Mouse (Mus musculus): ENCODE data around the gene Ttc21b. TPM values are rescaled to one million over a fixed set of nuclear protein-coding genes. Genes with fewer than 3 reads are reported as not detected.
A peak's percentile ranks its signal among the peaks of the same experiment; 100 is the strongest.
"Not testable (repeated sequence)": the region's sequence is repeated elsewhere in the genome, so short reads cannot be mapped to it uniquely, and the experiment has no call there.

Ttc21b gene
- polyA plus RNA-seq, 1 experiment: 12.8 TPM

DNA sequence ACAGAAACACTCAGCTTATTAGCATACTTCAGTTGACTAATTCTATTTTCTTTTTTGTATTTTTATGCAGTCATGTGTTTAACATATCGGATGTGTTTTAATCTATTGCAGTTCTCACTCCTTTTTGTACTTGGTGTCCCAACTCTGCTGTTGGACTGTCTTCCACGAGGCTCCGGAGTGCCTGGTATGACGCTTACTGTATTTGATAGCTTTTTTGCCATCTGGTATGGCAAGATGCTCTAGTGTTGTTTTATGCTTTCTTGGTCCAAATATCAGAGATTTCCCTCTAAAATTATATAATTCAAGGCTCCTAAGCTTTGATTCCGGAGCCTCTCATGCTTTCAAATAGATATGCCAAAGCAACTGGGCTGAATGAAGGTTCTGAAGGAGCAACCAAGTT lies 66.3 kb downstream of the Ttc21b start:
- TF ChIP-seq CTCF (IDR thresholded peaks at IDR 0.05; ENCODE audit: borderline replicate concordance, extremely low read depth, insufficient read depth, insufficient read length): no peak
- no peak for TF ChIP-seq POLR2A (IDR thresholded peaks at IDR 0.05; ENCODE audit: borderline replicate concordance, extremely low read depth, insufficient read depth, insufficient read length, poor library complexity, severe bottlenecking)
- DNase-seq (ENCODE audit: low read depth): peak; percentile 27

DNA sequence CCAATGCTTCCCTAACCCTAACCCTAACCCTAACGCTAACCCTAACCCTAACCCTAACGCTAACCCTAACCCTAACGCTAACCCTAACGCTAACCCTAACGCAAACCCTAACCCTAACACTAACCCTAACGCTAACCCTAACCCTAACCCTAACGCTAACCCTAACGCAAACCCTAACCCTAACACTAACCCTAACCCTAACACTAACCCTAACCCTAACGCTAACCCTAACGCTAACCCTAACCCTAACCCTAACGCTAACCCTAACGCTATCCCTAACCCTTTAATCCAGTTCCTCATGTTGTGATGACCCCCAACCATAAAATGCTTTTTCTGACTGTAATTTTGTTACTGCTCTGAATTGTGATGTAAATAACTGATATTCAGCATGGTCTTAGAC lies 67.2 kb downstream of the Ttc21b start:
- DNase-seq (ENCODE audit: low read depth): not testable (repeated sequence)

DNA sequence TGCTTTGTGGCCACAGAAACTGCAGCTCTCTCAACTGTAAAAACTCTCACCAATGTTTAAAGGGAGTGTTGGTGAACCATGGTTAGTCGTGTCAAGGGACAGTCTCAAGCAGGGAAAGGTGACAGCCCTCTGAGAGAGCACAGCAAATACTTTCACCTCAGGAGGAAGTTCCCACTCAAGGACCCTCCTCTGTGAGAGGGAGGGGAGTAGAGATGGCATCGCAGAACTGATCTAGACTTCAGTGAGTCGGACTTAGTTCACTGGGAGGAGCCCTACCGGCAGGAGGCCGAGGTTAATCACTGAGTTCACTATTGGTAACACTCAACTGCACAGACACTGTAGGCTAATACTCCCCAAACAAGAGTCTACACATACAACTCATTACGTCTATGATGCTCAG lies 68.9 kb downstream of the Ttc21b start:
- TF ChIP-seq CTCF (IDR thresholded peaks at IDR 0.05; ENCODE audit: borderline replicate concordance, extremely low read depth, insufficient read depth, insufficient read length) (no peak), POLR2A (IDR thresholded peaks at IDR 0.05; ENCODE audit: borderline replicate concordance, extremely low read depth, insufficient read depth, insufficient read length, poor library complexity, severe bottlenecking) (no peak)
- DNase-seq (ENCODE audit: low read depth): no peak

DNA sequence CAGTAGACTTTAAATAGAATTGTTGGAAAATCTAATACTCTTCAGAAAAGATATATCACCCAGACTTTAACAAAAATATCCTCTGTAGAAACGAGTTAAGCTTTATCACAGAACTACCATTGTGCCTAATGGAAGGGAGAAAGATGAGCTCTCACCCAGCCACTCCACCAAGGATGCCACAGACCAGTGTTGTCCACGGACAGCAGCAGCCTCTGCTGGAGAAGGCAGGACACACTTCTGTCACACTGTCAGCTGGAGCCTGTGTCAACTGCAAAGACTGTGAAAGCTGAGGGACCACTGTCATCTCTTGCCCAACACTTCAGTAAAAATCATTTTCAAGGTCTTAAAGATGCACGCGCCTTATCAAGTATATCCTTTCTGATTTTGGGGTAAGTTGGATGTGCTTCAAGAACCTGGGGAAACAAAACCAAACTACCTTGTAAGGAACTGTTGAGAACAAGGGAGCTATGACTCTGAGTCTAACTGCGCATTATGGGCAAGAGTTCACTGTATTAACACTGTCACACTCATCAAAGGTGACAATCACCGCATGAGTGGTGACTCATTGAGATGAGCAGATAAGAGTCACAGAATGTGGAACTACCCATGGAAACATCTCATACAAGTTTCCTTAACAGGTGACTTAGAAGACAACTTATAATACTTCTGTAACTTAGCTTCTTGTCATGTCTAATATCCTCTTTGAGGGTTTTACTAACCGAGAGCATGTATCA lies 71.8 kb downstream of the Ttc21b start:
- DNase-seq (ENCODE audit: low read depth): peak; percentile 75
- TF ChIP-seq POLR2A (IDR thresholded peaks at IDR 0.05; ENCODE audit: borderline replicate concordance, extremely low read depth, insufficient read depth, insufficient read length, poor library complexity, severe bottlenecking) (no peak), CTCF (IDR thresholded peaks at IDR 0.05; ENCODE audit: borderline replicate concordance, extremely low read depth, insufficient read depth, insufficient read length) (peak; percentile 78)

DNA sequence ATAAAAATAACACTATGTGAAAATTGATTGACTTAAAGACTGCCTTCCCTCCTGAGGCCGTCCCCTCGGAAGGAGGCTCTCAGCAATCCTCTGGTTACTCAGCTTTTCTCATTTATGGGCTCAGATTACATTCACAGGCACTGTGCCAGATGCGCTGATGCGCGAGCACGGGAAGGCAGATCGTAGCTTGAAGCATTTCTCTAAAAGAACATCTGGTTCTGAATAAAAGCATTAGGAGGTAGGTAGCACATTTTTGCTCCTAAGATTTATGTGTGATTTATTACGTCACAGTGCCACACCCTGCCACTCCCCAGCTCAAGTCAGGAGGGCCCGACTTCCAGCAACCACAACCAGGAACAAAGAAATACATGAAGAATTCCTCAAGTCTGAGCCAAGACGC lies 76.1 kb downstream of the Ttc21b start:
- TF ChIP-seq POLR2A (IDR thresholded peaks at IDR 0.05; ENCODE audit: borderline replicate concordance, extremely low read depth, insufficient read depth, insufficient read length, poor library complexity, severe bottlenecking): no peak
- TF ChIP-seq CTCF (IDR thresholded peaks at IDR 0.05; ENCODE audit: borderline replicate concordance, extremely low read depth, insufficient read depth, insufficient read length): no peak
- peak; percentile 86 for DNase-seq (ENCODE audit: low read depth)

DNA sequence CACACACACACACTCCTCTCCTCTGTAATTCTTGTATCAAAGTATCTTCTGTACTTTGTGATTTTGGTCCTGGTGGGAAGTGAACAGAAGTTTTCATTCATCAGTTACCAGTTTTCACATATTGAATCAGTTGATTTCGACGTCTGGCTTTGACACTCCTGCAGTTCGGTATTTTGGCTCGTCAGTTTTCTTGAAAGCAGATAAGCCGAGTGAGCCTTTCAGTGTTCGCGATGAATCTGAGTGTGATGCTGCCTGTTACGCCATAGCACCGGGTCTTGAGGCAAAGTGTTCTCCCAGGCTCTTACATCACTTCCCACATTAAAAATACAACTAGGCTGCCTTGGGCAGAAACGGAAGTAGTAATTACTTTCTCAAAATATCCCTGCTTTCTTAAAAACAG lies 76.6 kb downstream of the Ttc21b start:
- TF ChIP-seq POLR2A (IDR thresholded peaks at IDR 0.05; ENCODE audit: borderline replicate concordance, extremely low read depth, insufficient read depth, insufficient read length, poor library complexity, severe bottlenecking) (no peak), CTCF (IDR thresholded peaks at IDR 0.05; ENCODE audit: borderline replicate concordance, extremely low read depth, insufficient read depth, insufficient read length) (no peak)
- peak; percentile 82 for DNase-seq (ENCODE audit: low read depth)

DNA sequence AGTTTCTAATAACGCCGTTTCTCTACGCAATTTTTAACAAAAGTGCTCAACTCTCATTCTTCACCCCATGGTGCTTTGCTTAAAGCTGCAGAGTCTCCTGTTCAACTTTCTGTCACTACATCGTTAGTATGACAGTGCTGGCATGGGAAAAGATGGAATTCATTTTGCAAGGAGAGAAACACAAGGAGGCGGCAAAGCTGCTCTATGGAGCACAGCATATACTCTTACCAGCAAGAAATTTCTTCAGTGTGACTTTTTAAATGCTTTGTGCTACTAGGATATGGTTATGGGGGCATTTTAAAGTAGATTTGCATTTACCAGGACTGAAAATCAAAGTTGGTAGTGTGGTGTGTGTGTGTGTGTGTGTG lies 77.6 kb downstream of the Ttc21b start:
- TF ChIP-seq CTCF (IDR thresholded peaks at IDR 0.05; ENCODE audit: borderline replicate concordance, extremely low read depth, insufficient read depth, insufficient read length) (no peak), POLR2A (IDR thresholded peaks at IDR 0.05; ENCODE audit: borderline replicate concordance, extremely low read depth, insufficient read depth, insufficient read length, poor library complexity, severe bottlenecking) (no peak)
- peak; percentile 71 for DNase-seq (ENCODE audit: low read depth)

DNA sequence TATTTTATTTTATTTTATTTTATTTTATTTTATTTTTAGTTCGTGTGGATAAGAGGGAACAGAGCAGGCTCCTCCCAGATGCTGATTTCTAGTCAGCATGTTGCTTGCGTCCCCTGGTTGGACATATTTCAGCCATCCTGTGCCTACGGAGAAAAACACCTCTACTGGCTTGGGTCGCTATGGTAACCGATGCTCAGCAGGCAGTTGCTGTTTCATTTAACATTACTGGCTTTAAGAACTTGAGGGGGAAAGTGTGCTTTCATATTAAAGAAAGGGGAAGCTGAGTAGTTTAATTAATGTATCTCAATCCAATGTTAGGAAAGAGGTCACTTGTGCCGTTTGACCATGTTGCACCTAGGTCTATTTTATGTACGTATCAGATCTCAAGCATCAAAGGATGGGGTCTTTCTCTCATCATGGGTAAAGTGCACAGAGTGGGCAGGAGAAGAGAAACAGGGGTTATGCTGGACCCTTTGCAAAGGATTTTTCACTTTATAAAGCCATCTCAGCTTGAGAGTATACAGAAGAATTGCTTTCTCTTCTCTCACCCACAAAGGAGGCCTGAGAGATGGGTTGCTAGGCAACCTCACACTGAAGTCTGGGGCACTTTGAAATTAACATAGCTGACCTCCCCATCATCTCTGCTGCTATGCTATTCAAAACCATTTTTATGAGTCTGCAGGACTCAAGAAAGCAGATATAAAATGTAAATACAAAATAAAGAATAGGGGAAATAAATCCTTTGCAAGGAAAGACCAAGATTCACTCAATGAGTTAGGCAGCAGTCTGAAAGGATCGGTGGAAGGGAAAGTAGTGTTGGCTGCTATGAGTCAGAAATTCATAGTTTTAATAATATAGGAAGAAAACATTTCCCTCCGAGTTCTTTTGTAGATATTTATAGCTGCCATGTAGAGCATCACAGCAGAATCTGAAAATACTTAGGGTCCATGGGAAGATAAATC lies 78.2 kb downstream of the Ttc21b start:
- peak; percentile 93 for DNase-seq (ENCODE audit: low read depth)
- TF ChIP-seq POLR2A (IDR thresholded peaks at IDR 0.05; ENCODE audit: borderline replicate concordance, extremely low read depth, insufficient read depth, insufficient read length, poor library complexity, severe bottlenecking) (no peak), CTCF (IDR thresholded peaks at IDR 0.05; ENCODE audit: borderline replicate concordance, extremely low read depth, insufficient read depth, insufficient read length) (no peak)

DNA sequence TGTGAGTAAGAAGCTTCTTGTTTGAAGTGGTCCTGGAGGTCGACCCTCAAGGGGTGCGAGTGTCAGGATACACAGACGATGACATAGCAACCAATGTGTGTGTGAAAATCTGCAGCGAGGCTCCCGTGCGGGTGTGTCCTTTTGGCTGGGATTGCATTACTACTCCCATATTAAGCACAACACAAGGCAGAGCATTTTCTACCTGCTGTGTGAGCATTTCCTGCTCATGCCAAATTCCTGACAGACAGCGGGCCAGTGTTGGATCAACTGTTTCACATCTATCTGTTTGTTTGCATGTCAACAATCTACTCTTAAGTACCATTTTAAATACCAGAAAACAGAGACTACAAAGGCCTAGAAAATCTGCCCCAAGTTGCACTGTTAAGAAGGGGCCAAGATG lies 79.4 kb downstream of the Ttc21b start:
- peak; percentile 29 for DNase-seq (ENCODE audit: low read depth)
- TF ChIP-seq POLR2A (IDR thresholded peaks at IDR 0.05; ENCODE audit: borderline replicate concordance, extremely low read depth, insufficient read depth, insufficient read length, poor library complexity, severe bottlenecking): no peak
- TF ChIP-seq CTCF (IDR thresholded peaks at IDR 0.05; ENCODE audit: borderline replicate concordance, extremely low read depth, insufficient read depth, insufficient read length): no peak

DNA sequence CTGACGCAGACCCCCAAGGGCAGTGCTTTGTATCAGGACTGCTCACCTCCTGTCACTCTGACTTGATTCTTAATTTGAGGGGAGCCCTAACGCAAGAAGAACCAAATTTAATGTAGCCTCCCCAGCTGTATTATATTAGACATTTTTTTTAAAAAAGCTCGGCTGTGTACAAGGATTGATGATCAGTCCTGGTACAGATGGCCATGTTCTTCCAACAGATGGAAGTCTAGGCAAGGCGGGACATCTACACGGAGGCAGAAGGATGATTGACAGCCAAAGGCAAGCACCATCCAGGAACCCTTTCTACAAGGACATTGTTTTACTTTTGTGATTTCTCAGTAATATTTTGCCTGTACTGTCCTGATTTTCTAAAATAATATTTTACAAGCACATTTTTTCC lies 83.3 kb downstream of the Ttc21b start:
- TF ChIP-seq POLR2A (IDR thresholded peaks at IDR 0.05; ENCODE audit: borderline replicate concordance, extremely low read depth, insufficient read depth, insufficient read length, poor library complexity, severe bottlenecking) (no peak), CTCF (IDR thresholded peaks at IDR 0.05; ENCODE audit: borderline replicate concordance, extremely low read depth, insufficient read depth, insufficient read length) (no peak)
- DNase-seq (ENCODE audit: low read depth): peak; percentile 69

DNA sequence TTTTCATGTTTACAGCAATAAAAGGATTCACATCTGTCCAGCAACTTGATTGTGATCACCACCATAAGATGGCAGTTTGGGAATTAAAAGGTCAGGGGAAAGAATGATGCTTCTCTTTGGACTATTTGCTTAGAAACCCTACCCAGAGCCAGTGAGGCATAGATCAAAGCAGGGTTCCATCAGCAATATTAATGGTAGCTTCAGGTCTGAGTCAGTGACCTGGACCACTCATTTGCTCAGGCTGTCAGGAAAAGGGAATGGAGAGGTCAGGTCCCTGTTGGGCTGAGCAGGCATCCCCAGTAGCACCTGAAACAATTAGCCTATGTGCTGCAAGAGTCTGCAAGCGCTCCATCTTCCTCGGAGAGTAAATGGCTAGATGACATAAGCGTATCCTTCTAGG lies 84.8 kb downstream of the Ttc21b start:
- TF ChIP-seq POLR2A (IDR thresholded peaks at IDR 0.05; ENCODE audit: borderline replicate concordance, extremely low read depth, insufficient read depth, insufficient read length, poor library complexity, severe bottlenecking) (no peak), CTCF (IDR thresholded peaks at IDR 0.05; ENCODE audit: borderline replicate concordance, extremely low read depth, insufficient read depth, insufficient read length) (no peak)
- no peak for DNase-seq (ENCODE audit: low read depth)

DNA sequence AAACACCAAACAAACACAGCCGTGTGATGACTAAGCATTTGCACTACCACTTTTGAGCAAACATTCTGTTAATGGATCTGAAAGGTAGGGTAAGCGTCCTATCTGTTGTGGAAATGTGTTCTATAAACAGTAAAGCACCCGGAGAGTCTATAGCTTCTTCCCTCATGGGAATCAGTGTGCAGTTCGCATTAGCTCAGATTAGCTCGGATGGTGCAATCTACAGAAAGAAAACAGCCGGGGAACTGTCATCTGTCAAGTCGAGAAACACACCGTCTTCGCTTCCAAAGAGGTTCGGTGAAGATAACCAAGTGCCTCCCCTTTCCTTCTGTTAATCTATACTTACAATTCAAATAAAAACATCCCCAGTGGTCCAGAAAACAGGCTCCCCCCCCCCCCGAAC lies 85.7 kb downstream of the Ttc21b start:
- TF ChIP-seq POLR2A (IDR thresholded peaks at IDR 0.05; ENCODE audit: borderline replicate concordance, extremely low read depth, insufficient read depth, insufficient read length, poor library complexity, severe bottlenecking): no peak
- DNase-seq (ENCODE audit: low read depth): peak; percentile 41
